Mouse (Mus musculus) ES-E14 (cell line): ENCODE data around the gene Prss57.

ENCODE experiments used
- CHD2 ChIP-seq: IDR thresholded peaks from 2 replicates; pipeline ENCODE4 v1.6.1; 2014; ENCODE audit warnings: mild to moderate bottlenecking, low read depth, low read length, inconsistent platforms
- HCFC1 ChIP-seq: IDR thresholded peaks from 2 replicates; pipeline ENCODE4 v1.6.1; 2012; ENCODE audit warnings: low read length, inconsistent platforms, borderline replicate concordance; ENCODE audit not compliant: insufficient read depth
- MAFK ChIP-seq: IDR thresholded peaks from 2 replicates; pipeline ENCODE4 v1.6.1; 2014; ENCODE audit warnings: mild to moderate bottlenecking, low read depth, low read length, inconsistent platforms; ENCODE audit not compliant: insufficient read depth
- ZC3H11A ChIP-seq: IDR thresholded peaks from 2 replicates; pipeline ENCODE4 v1.6.1; 2012; ENCODE audit warnings: low read depth, mild to moderate bottlenecking, inconsistent platforms, low read length, borderline replicate concordance
- ZNF384 ChIP-seq: IDR thresholded peaks from 2 replicates; pipeline ENCODE4 v1.6.1; 2012; ENCODE audit warnings: low read depth, low read length, inconsistent platforms

DNA sequence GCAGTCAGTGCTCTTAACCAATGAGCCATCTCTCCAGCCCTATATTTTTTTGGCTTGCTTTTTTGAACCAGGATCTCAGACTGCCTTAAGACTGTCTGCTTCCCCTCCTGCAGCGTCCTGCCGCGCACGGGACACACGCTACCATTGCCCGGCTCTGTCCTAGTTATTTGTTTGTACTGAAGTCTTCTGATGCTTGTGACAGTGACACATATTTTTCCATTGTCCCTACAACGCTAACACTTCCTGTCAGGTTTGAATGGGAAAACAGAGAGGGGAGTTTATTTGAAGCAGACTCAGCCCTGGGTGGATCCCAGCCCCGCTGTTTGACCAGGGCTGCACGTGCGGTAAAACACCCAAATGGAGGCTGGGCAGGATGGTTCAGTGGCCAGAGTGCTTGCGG is 18.0 kb upstream of the Prss57 start:
- TF ChIP-seq CHD2 (no peak), MAFK (no peak), ZC3H11A (no peak), HCFC1 (no peak), ZNF384 (no peak)
